Mouse (Mus musculus): ENCODE measurements around the gene Olfr353.

The Olfr353 gene

DNA sequence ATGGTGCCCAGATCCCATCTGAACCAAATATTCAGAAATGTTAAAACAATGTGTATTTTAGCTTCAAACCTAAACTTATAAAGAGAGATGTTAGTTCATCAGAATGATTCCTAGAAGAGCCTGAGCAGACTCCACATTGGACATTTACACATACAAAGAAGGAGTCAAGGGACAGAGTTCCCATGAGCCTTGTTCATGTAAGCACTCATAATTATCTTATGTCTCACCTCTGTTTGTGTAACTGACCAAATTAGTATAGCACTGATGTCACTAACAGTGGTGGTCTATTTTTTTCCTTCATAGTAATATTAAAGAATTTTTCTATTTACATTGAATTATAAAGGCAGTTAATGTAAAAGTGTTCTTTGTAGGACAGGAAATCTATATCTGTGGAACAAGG is at the start of gene Olfr353:
TSS of gene Olfr353 (minus strand) at position 101 of the 400 bp plus-strand sequence.
- DNase-seq (ENCODE audit: low read depth, low spot score) = no peak

GRCm38 (mm10) chr2:36936821-36937220 is 44.1 kb upstream of the Olfr353 start, which contains the start of gene Olfr356:
Gene Olfr356, plus strand, starts transcription at chr2:36937121.
- DNase-seq (ENCODE audit: low read depth, low spot score) = no peak

DNA sequence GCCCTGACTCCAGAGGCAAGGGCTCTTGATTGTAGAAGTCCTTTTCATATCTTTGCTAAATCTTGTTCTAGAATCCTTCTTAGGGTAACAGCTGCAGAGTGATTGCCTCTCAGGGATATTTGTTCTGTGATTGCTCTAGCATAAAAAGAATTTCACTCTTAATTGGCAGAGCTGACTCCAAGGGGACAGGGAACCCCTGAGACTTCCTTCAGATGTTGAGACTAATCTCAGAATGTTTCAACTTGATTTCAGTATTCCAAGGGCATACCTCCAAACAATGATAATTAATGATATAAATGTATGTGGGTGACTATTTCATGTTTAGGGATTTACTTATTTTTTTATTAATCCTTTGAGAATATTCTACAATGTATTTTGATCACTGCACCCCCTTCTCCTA is 36.1 kb upstream of the Olfr353 start, which contains the start of gene Olfr355:
TSS of gene Olfr355 (minus strand) at position 101 of the 400 bp plus-strand sequence.
- DNase-seq (ENCODE audit: low read depth, low spot score) = no peak

GRCm38 (mm10) chr2:36905380-36905779 is 12.6 kb upstream of the Olfr353 start, which contains the start of gene Olfr354:
Gene Olfr354, plus strand, starts transcription at chr2:36905680.
- no peak for DNase-seq (ENCODE audit: low read depth, low spot score)

- DNase-seq (ENCODE audit: low read depth, low spot score) = no peak
Observed at GRCm38 (mm10) chr2:36897114-36897513, 4.4 kb upstream of the Olfr353 start.

DNA sequence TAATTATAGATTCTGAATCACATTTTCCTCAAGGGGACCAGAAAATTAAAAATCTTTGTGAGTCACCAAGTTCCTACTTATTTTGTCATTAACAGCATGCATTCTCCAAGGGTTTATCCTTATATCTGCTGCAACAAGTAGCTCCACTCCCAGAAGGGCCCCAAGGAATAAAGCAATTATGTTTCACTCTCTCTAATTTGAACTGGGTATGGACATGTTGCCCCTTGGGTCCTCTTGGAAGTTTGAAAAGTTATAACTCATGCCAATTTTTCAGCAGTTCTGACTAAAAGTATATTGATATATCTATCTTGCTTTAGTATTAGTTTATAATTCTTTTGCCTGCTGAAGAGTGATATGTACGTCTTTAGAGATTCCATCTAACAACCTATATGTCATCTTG is 24.6 kb downstream of the Olfr353 start, which contains the start of gene Olfr352:
TSS of gene Olfr352 (plus strand) at position 301 of the 400 bp plus-strand sequence.
- no peak for DNase-seq (ENCODE audit: low read depth, low spot score)

- no peak for DNase-seq (ENCODE audit: low read depth, low spot score)
Observed at GRCm38 (mm10) chr2:36862560-36862959, 30.2 kb downstream of the Olfr353 start, which contains the start of gene Olfr351. Gene Olfr351, minus strand, starts transcription at chr2:36862660.

DNA sequence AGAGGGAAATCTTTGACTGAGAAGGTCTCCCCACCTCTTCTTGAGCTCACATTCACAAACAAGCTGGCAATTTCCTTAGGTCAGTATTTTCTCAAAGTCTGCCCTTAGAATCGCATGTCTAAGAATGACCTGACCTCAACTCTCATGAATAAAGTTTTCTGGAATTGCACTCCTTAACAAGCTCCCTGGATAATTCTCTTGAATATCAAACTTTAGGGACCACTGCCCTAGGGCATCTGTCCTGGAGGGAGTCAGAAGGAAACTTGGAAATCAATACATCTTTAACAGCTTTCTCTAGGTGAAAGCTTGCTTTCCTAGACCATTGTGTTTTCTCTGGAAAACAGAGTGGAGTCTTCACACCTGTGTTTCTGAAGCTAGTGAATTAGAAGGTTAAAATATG is 46.7 kb downstream of the Olfr353 start, which contains the start of gene Olfr350:
TSS of gene Olfr350 (plus strand) at position 301 of the 400 bp plus-strand sequence.
- DNase-seq (ENCODE audit: low read depth, low spot score) = no peak

Data from R1 (cell line).